Mouse (Mus musculus) embryo, embryonic 10.5 days (tissue): ENCODE measurements around the gene Phb2.
A peak's percentile ranks its signal among the peaks of the same experiment; 100 is the strongest.

Experiments
- DNase-seq: peaks from one replicate; pipeline ENCODE4 v3.0.0-alpha.2; 2015; ENCODE audit warnings: low spot score

Phb2 gene

DNA sequence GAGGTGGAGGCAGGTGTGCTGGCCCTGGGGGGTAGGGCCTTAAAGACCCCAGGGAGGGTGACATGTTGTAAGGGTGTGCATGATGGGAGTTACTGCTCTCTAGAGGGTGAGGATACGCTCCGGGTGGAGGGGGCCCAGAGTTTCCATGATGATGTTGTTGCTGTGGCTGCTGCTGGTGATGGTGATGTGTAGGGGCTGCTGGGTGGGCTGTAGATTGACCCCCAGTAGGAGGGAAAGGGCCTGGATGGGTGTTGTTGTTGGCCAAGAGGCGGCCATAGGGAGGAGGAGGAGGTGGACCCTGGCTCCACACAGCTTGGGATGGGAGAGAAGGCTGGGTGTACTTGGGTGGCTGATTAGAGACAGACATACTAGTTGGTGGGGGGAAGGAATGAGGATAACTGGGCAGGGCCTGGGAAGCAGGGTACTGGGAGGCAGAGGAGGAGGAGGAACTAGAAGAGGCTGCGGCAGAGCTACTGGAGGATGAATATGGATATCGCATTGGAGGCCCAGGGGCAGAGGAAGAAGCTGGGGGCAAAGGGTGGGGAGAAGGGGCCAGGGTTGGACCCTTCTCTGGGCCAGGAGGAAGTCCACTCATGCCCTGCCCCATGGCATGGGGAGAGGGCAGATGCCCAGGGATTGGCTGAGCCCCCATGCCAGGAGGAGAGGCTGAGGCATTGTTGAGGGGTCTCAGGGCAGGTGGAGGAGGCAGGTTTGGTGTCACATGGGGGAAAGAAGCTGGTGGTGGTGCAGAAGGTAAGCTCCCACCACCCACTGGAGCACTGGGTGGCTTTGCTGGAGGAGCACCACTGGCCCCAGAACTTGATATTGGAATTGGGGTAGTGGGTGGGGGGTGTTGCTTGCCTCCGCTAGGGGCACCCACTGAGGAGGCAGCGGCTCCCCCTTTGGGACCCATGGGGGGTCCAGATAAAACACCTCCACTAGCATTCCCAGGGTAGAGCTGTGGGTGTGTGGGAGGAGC, 34.8 kb downstream of the Phb2 start:
- DNase-seq, result no peak

DNA sequence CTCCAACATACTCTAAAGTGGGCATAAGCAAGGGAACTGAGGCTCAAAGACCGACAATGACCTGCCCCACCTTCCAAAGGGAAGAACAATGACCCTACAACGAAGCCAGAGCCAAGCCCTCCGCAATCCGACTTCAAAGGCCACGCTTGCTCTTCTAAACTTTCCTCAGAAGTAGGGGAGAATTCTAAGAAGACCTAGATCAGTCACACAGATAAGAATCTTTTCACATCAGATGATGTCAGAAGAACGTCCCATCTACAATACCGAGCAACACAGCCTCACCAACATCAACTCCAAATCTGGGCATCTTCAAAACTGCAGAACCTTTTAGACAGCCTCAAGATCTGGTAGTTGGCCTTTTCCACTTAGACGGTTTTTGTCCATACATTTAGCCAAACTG, 38.3 kb downstream of the Phb2 start:
- DNase-seq, result no peak

DNA sequence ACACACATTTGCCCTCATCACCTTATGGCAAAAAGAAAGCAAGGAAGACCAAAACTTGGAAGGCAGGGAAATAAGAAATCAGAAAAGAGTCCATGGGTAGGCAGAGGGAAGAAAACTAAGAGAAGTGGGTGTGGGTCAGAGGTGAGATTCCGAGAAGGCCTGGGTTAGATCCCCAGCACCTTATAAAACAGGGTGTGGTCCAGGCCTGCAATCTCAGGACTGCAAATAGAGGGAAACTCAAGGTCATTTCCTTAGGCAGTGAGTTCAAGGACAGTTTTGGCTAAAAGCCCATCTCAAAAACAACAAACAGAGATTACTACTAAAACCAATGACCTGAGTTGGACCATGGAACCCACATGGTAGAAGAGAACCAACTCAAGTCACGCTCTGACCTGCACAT, 41.7 kb downstream of the Phb2 start:
- no peak for DNase-seq

DNA sequence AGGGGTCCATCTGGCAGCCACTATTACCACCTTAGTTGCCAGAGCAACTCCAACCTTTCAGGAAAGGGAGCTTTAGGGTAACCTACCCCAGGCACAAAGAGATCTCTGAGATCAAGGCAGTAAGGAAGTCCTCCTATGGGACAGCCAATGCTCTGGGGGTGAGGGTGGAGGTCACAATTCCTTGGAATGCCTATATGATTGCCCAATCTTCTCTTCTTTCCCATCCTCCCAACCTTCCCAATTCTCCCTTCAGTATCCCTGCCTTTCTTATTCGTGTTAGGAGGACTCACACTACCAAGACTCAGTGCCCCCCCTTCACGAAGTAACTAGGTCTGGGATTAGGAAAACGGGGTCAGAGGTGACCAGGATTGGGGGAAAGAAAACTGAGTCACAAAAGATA, 43.2 kb downstream of the Phb2 start:
- no peak for DNase-seq

DNA sequence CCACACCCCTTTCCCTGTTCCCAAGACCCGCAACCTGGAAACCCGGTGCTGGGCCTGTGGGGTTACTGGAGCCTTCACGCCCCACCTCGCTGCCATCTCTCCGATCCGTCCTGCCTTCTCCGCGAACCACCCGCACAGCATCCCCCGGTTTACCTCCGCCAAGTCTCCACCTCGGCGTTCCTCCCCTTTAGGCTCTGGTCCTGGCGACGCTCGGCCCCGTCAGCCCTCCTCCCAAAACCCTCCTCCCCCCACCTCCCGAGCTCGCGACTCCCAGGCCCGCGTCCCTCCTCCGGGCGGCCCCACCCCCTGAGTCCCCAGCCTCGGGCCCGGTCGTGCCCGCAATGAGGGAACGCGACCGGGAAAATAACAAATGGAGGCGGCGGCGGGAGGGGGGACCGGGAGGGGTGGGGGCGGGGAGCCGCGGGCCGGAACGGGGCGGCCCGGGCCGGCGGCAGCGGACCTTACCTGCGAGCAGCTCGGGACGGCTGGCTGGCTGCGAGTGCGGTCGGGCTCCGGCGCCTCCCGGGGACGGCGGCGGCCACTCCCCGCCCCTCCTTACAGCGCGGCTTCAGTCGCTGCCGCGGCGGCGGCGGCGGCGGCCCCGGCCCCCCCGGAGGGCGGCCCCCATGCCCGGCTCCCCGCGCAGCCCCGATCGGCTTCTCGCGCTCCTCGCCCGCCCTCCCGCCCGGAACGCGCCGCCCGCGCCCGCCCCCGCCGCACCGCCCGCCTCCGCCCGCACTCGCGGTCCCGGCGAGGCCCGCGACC, 43.9 kb downstream of the Phb2 start, which contains the start of the genes Gm45234 and Atn1:
Gm45234 (minus strand) TSS at position 191 of the 765 bp plus-strand sequence.
Atn1 (minus strand) TSS at position 694 of the 765 bp plus-strand sequence.
- DNase-seq, result peak; percentile 78

DNA sequence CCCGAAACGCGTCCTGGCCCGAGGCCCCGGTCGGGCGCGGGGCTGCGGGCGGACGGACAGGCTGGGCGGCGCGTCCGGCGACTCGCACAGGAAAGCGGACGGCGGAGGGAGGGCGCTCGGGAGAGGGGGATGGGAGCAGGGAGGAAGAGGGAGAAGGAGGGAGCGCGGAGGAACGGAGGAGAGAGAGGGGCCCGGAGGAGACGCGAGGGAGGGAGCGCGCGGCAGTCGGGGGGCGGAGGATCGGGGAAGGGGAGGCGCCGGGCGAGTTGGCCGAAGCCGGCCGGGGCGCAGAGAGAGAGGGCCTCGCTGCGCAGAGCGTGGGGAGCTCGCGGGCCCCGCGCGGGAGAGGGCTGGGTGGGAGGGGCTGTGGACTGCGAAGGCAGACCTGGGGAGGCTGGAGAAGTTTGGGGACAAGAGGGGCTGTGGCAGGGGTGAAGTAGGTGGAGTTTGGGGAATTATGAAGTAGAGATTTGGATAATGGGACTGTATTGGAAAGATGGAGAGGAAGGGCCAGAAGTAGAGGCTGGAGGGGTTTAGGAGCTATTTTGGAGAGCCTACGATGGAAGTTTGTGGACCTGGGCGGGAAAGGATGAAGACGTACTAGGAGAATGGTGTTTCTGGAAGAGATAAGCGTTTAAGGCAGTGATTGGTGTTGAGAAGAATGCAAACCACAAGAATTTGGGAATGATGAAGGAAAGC, 44.7 kb downstream of the Phb2 start:
- DNase-seq, result peak; percentile 80

DNA sequence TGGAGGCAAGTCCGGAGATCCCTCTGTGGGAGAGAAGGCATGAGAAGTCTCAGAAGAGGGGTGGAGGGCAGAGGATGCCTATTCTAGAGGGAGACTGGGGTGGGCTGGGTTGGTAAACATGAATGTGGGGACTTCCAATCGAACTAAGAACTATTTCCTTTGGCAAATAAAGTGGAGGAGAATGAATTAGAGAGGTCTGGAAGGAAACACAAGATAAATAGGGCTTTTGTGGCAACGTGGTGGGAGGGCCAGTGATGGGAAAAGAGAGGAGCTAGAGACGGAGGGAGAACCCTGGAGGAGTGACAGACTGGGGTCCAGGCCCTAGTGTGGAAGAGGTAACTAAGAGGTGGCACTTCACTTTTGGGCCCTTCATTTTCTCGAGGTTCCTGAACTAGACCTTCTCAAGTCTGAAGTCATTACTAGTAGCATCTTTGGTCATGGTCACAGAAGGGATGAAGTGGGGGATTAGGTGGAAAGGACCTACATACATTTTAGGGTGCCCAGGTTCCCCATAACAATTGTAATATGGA, 45.3 kb downstream of the Phb2 start:
- peak; percentile 33 for DNase-seq

DNA sequence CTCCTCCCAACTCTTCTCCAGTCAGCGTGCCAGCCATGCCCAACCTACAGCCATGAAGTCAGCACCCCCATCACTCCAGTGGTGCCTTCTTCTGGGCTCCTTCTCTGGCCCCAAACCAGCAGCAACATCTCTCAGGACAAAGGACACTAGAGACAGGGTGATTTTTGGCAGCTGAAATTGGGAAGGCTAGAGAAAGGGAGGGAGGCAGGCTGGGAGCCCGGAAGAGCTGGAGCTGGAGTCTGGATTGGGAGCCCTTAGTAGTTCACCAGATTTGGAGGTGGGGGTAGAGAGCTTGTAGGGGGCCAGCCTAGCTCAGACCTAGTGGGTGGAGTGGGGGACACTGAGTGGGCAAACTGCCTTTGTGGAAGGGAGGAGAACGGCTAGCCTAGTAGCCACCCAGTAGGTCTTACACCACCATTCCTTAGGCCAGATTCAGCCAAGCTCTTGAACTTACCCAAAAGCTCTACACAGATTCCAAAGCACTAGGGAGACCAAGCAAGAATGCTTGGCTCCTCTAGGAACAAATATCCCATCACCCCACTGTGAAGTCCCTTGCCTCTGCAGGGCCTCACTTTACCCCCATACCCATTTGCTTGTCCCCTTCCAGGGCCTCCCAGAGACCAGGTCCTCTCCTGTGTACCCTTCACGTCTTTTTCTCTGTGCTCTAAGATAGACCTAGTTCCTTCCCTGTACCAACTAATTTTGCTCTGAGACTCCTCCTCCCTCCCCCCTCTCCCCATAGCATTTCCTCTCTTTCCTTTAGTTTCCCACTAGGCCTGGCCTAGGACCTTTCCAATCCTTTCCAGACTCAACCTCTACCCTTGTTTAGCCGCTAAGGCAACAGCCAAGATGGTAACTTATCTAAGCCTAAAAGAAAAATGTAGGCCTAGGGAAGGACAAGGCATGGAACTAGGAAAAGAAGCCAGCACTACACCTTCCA, 46.0 kb downstream of the Phb2 start:
- peak; percentile 75 for DNase-seq

DNA sequence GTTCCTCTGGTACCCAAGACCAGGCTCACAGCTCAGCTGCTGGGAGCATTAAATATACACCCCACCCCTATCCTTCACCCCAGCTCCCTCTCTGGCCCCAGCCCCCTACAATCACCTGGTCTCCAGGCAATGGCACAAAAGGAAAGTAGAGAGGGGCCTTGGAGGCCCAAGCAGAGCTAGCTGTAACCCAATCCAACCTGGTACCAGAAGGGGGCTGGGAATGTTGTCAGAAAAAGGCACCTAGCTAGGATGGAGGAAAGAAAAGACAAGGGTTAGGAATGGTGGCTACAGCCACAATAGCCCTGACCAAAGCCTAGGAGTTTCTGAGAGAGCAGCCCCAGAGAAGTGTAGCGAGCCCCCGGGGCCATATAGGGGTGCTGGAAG, 46.7 kb downstream of the Phb2 start:
- no peak for DNase-seq

DNA sequence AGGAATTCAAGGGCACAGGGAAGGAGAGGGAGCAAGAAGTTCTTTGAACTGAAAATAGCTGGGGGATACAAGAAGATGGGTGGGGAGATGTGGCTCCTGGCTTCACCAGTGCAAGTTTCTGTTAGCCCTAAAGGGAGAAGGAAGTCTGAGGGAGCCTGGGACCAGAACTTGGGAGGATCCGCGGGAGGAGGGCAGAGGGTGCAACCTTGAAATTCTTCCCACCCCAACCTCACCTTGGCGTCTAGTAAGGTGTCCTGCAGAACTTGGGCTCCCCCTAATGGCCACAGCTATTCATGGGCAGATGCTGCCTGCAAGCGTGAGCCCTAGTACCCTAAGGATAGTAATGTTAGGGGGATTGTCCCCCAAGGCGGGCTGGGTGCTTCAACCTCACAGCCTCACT, 47.1 kb downstream of the Phb2 start:
- DNase-seq, result peak; percentile 91

DNA sequence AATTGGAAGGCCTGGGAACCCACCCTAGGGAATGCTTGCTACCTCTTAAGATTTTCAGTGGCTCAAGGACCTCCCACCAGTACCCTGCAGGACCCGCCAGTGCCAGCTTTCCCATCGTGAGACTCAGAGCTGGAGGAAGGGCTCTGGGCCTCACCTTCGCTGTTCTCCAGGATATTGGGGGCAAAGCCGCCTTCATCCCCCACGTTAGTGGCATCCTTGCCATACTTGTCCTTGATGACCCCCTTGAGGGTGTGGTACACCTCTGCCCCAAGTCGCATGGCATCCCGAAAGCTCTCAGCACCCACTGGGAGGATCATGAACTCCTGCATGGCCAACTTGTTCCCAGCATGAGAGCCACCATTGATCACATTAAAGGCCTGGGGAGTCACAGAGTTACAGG, 53.8 kb downstream of the Phb2 start:
- DNase-seq, result no peak
